Mouse (Mus musculus): ENCODE results near the gene Mcemp1. TPM values are rescaled to one million over a fixed set of nuclear protein-coding genes. Genes with fewer than 3 reads are reported as not detected.

The Mcemp1 gene
- polyA plus RNA-seq, 1 experiment from 2014 or later: not detected

Other genes starting within 250 kb of the Mcemp1 start
- gene Pex11g, start 198.1 kb upstream of the Mcemp1 start, polyA plus RNA-seq (2014; fragmentation: Nextera tagmentation; extraction: Ambion mirVana): 1.9 and 2.3 TPM in 2 replicates
- 0.14 and 0.18 TPM in 2 replicates for gene Tex45, start 194.9 kb upstream of the Mcemp1 start, polyA plus RNA-seq (2014; fragmentation: Nextera tagmentation; extraction: Ambion mirVana)
- gene Zfp358, start 172.6 kb upstream of the Mcemp1 start, polyA plus RNA-seq (2014; fragmentation: Nextera tagmentation; extraction: Ambion mirVana): 66.2 and 66.5 TPM in 2 replicates
- gene Mcoln1, start 165.3 kb upstream of the Mcemp1 start, polyA plus RNA-seq (2014; fragmentation: Nextera tagmentation; extraction: Ambion mirVana): 50.5 and 52.2 TPM in 2 replicates
- gene Pnpla6, start 150.4 kb upstream of the Mcemp1 start, polyA plus RNA-seq (2014; fragmentation: Nextera tagmentation; extraction: Ambion mirVana): 16.7 and 20.7 TPM in 2 replicates
- 0.54 and 1.3 TPM in 2 replicates for gene C330021F23Rik, start 97.8 kb upstream of the Mcemp1 start, polyA plus RNA-seq (2014; fragmentation: Nextera tagmentation; extraction: Ambion mirVana)
- gene Camsap3, start 78.5 kb upstream of the Mcemp1 start, polyA plus RNA-seq (2014; fragmentation: Nextera tagmentation; extraction: Ambion mirVana): 25.9 and 32.5 TPM in 2 replicates
- 63.2 and 67.0 TPM in 2 replicates for gene Xab2, start 44.4 kb upstream of the Mcemp1 start, polyA plus RNA-seq (2014; fragmentation: Nextera tagmentation; extraction: Ambion mirVana)
- 95.7 and 99.8 TPM in 2 replicates for gene Pet100, start 44.2 kb upstream of the Mcemp1 start, polyA plus RNA-seq (2014; fragmentation: Nextera tagmentation; extraction: Ambion mirVana)
- gene Pcp2, start 40.2 kb upstream of the Mcemp1 start, polyA plus RNA-seq (2014; fragmentation: Nextera tagmentation; extraction: Ambion mirVana): 0.53 and 2.7 TPM in 2 replicates
- 32.4 and 40.1 TPM in 2 replicates for gene Stxbp2, start 34.8 kb upstream of the Mcemp1 start, polyA plus RNA-seq (2014; fragmentation: Nextera tagmentation; extraction: Ambion mirVana)
- 0.26 and 0.32 TPM in 2 replicates for gene Retn, start 10.0 kb upstream of the Mcemp1 start, polyA plus RNA-seq (2014; fragmentation: Nextera tagmentation; extraction: Ambion mirVana)
- 13.1 and 13.2 TPM in 2 replicates for gene Fcor, start 6.6 kb downstream of the Mcemp1 start, polyA plus RNA-seq (2014; fragmentation: Nextera tagmentation; extraction: Ambion mirVana)
- gene Trappc5, start 10.5 kb downstream of the Mcemp1 start, polyA plus RNA-seq (2014; fragmentation: Nextera tagmentation; extraction: Ambion mirVana): 51.8 and 52.1 TPM in 2 replicates
- 0.08 and 0.15 TPM in 2 replicates for gene Fcer2a, start 28.4 kb downstream of the Mcemp1 start, polyA plus RNA-seq (2014; fragmentation: Nextera tagmentation; extraction: Ambion mirVana)
- gene Clec4g, start 54.9 kb downstream of the Mcemp1 start, polyA plus RNA-seq (2014; fragmentation: Nextera tagmentation; extraction: Ambion mirVana): not detected in 2 replicates
- not detected in 2 replicates for gene Cd209a, start 83.2 kb downstream of the Mcemp1 start, polyA plus RNA-seq (2014; fragmentation: Nextera tagmentation; extraction: Ambion mirVana)
- gene Cd209e, start 188.6 kb downstream of the Mcemp1 start, polyA plus RNA-seq (2014; fragmentation: Nextera tagmentation; extraction: Ambion mirVana): not detected in 2 replicates
- not detected in 2 replicates for gene Cd209d, start 212.8 kb downstream of the Mcemp1 start, polyA plus RNA-seq (2014; fragmentation: Nextera tagmentation; extraction: Ambion mirVana)

Measured in forebrain, embryonic 14.5 days (tissue).